Mouse (Mus musculus) gastrocnemius, postnatal 14 days (tissue): ENCODE measurements around the gene Duox1. TPM values are rescaled to one million over a fixed set of nuclear protein-coding genes. Genes with fewer than 3 reads are reported as not detected.

Experiments used
- DNase-seq: peaks from one replicate; pipeline ENCODE4 v3.0.0; 2021; ENCODE audit warnings: mixed read lengths
- intact Hi-C: fragments of 180-260 bp; cut with DNase I; formaldehyde crosslinking; loops from one replicate; pipeline ENCODE4 v1.15.1; 2025; ENCODE audit warnings: low total_unique reads
- total RNA-seq, 2 experiments: library from RNA; stranded (reverse); gene quantifications; 2 replicates each; pipeline ENCODE4 v1.2.3; 2021

The Duox1 gene
- total RNA-seq, 2 experiments from 2014 or later = 0.27 to 0.45 TPM

- intact Hi-C loops = no loop called here
- DNase-seq = no peak
These were observed 35.9 kb downstream of the Duox1 start for GRCm38 (mm10) chr2:122351156-122351930.

- DNase-seq = no peak
- intact Hi-C loops = no loop called here
These were observed 36.5 kb downstream of the Duox1 start for GRCm38 (mm10) chr2:122351931-122352329.

- no peak for DNase-seq
- intact Hi-C loops = no loop called here
These were observed 37.5 kb downstream of the Duox1 start for GRCm38 (mm10) chr2:122352992-122353391.

GRCm38 (mm10) chr2:122353765-122354164, 38.3 kb downstream of the Duox1 start:
- intact Hi-C loops = no loop called here
- DNase-seq = no peak

GRCm38 (mm10) chr2:122354191-122354929, 38.9 kb downstream of the Duox1 start:
- no peak for DNase-seq
- intact Hi-C loops = no loop called here

- intact Hi-C loops = no loop called here
These were observed 39.9 kb downstream of the Duox1 start for GRCm38 (mm10) chr2:122355389-122355788.

GRCm38 (mm10) chr2:122356187-122356586, 40.7 kb downstream of the Duox1 start:
- DNase-seq = no peak
- intact Hi-C loops = no loop called here

More at GRCm38 (mm10) chr2:122355389-122355788, 39.9 kb downstream of the Duox1 start:
- DNase-seq = no peak

GRCm38 (mm10) chr2:122360310-122360709, 44.8 kb downstream of the Duox1 start:
- intact Hi-C loops = no loop called here
- DNase-seq = no peak

GRCm38 (mm10) chr2:122361181-122361580, 45.7 kb downstream of the Duox1 start:
- intact Hi-C loops = no loop called here
- no peak for DNase-seq

- DNase-seq = no peak
- intact Hi-C loops = no loop called here
These were observed 46.6 kb downstream of the Duox1 start for GRCm38 (mm10) chr2:122361868-122362621.

- no peak for DNase-seq
- intact Hi-C loops = no loop called here
These were observed 47.4 kb downstream of the Duox1 start for GRCm38 (mm10) chr2:122362622-122363523.

GRCm38 (mm10) chr2:122364352-122364944, 49.0 kb downstream of the Duox1 start:
- DNase-seq = no peak
- intact Hi-C loops = no loop called here

GRCm38 (mm10) chr2:122365244-122365866, 49.9 kb downstream of the Duox1 start:
- intact Hi-C loops = no loop called here
- no peak for DNase-seq

- intact Hi-C loops = no loop called here
- DNase-seq = no peak
These were observed 50.6 kb downstream of the Duox1 start for GRCm38 (mm10) chr2:122366039-122366438.

- intact Hi-C loops = no loop called here
- DNase-seq = no peak
These were observed 51.2 kb downstream of the Duox1 start for GRCm38 (mm10) chr2:122366706-122367105.

GRCm38 (mm10) chr2:122367181-122367580, 51.7 kb downstream of the Duox1 start:
- DNase-seq = no peak
- intact Hi-C loops = no loop called here

- DNase-seq = no peak
- intact Hi-C loops = no loop called here
These were observed 52.2 kb downstream of the Duox1 start for GRCm38 (mm10) chr2:122367701-122368080.
